Mouse (Mus musculus): ENCODE measurements around the gene 4930451I11Rik.

DNA sequence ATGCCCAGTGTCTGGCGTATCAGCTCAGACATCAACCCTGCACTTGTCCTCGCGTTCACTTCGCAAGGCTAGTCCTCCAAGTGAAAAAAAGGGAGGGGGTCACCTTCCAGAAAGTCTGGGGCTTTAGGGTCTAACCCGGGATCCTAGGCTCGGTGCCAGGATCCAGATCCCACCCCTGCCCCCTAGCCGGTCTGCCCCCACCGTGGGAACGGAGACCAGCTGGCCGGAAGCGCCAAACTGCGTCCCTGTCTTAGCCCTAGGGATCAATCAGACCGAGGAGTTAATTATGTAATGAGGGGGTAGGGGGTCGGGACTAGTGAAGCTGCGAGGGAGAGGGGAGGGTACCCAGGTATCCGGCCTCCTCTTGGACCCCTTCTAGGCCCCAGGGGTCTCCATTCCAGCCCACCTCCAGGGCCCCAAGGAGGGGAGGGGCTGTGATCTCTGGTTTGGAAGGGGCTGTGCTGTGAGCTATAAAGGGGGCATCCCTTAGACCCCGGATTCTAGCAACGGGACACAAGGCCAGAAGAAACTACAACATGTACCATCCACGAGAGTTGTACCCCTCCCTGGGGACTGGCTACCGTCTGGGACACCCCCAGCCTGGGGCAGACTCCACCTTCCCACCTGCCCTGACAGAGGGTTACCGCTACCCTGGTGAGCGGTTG, 50.3 kb downstream of the 4930451I11Rik start, which contains the start of gene Tbx6:
- no peak for TF ChIP-seq EP300 (optimal IDR thresholded peaks at IDR 0.05)
- TF ChIP-seq CTCF (IDR thresholded peaks at IDR 0.05; ENCODE audit: low read depth) = no peak
